Mouse (Mus musculus): ENCODE data around the gene Neu1. TPM values are rescaled to one million over a fixed set of nuclear protein-coding genes. Genes with fewer than 3 reads are reported as not detected.
"Not testable (repeated sequence)": the region's sequence is repeated elsewhere in the genome, so short reads cannot be mapped to it uniquely, and the experiment has no call there.

Gene Neu1
- polyA plus RNA-seq, 1 experiment, result 448 TPM

DNA sequence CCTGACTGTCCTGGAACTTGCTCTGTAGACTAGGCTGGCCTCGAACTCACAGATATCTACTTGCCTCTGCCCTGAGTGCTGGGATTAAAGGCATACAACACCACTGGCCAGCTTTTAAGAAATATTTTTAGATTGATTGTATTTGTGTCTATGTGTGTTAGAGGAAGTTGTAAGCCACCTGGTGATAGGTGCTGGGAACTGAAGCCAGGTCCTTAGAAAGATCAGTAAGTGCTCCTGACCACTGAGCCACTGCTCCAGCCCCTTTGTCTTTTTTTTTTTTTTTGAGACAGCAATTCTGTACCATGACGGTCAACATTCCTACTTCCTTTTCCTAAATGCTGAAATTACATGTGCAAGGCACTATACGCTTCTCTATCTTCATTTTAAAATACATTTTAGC is 22.2 kb downstream of the Neu1 start:
- WGBS, result 93% methylated on average over 3 of the region's 3 CpGs
- no peak for DNase-seq
- Histone ChIP-seq H3K27ac (ENCODE audit: insufficient read depth, low read depth, low read length) (no peak overlapping the region; the same call in 1 of the 2 replicates), H3K4me3 (ENCODE audit: insufficient read depth, low read depth, low read length) (no peak overlapping the region), H3K36me3 (ENCODE audit: control insufficient read depth, insufficient read depth, low read length) (no peaks in the 10 kb centered on the region), H3K4me1 (ENCODE audit: control insufficient read depth, insufficient read depth, low read length) (peaks cover 9% of the 10 kb centered on the region; the same call in 1 of the 2 replicates), H3K27me3 (replicated peaks; ENCODE audit: control insufficient read depth, insufficient read depth, low read length) (no peaks in the 10 kb centered on the region)
- TF ChIP-seq CTCF (conservative IDR thresholded peaks at IDR 0.05; ENCODE audit: insufficient read depth, insufficient read length, low read depth, low read length) (no peak), POLR2A (IDR thresholded peaks at IDR 0.05; ENCODE audit: low read depth, low read length) (no peak)

DNA sequence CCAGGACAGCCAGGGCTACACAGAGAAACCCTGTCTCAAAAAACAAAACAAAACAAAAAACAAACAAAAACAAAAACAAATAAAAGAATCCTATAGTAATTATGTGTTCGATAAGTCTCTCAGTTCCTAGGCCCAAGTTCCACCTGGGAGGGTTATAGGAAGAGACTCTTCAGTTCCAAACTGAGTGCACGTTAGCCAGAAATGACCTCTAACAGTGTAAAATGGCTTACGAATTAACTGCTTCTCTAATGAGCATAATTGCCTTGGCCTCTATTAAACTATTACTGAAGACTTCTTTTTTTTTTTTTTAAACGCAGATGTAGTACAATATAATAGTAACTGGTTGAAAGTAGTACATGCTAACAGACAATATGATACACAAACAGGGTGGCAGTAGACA is 22.9 kb downstream of the Neu1 start:
- no peak overlapping the region for H3K27ac ChIP-seq (ENCODE audit: insufficient read depth, low read depth, low read length)
- DNase-seq, result peak; percentile 80
- H3K4me1 ChIP-seq (ENCODE audit: control insufficient read depth, insufficient read depth, low read length), result peaks cover 9% of the 10 kb centered on the region; the same call in 1 of the 2 replicates
- no peaks in the 10 kb centered on the region for H3K27me3 ChIP-seq (replicated peaks; ENCODE audit: control insufficient read depth, insufficient read depth, low read length)
- TF ChIP-seq CTCF (conservative IDR thresholded peaks at IDR 0.05; ENCODE audit: insufficient read depth, insufficient read length, low read depth, low read length) (no peak), POLR2A (IDR thresholded peaks at IDR 0.05; ENCODE audit: low read depth, low read length) (no peak)
- H3K4me3 ChIP-seq (ENCODE audit: insufficient read depth, low read depth, low read length), result no peak overlapping the region
- H3K36me3 ChIP-seq (ENCODE audit: control insufficient read depth, insufficient read depth, low read length), result no peaks in the 10 kb centered on the region
- 39% methylated on average over 4 of the region's 4 CpGs for WGBS

DNA sequence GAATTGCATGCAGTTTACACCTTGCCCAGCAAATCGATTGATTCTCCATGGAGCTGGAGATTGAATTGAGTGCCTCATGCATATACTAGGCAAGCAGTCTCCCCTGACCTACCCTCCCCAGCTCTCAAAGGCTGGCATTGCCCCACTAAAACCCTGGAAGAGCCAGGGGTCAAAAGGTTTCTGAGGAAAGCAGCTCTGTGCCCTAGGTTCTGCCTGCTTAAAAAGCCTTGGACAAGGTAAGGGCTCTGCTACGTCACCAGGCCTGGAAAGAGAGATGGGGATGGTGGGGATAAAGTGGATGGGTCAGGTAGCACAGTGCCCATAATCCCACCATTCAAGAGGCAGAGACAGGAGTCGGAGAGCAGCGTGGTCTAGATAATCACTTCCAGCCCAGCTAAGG is 23.8 kb downstream of the Neu1 start:
- TF ChIP-seq CTCF (conservative IDR thresholded peaks at IDR 0.05; ENCODE audit: insufficient read depth, insufficient read length, low read depth, low read length) (no peak), POLR2A (IDR thresholded peaks at IDR 0.05; ENCODE audit: low read depth, low read length) (no peak)
- Histone ChIP-seq H3K4me3 (ENCODE audit: insufficient read depth, low read depth, low read length) (no peak overlapping the region), H3K36me3 (ENCODE audit: control insufficient read depth, insufficient read depth, low read length) (no peaks in the 10 kb centered on the region), H3K27ac (ENCODE audit: insufficient read depth, low read depth, low read length) (no peak overlapping the region), H3K27me3 (replicated peaks; ENCODE audit: control insufficient read depth, insufficient read depth, low read length) (no peaks in the 10 kb centered on the region), H3K4me1 (ENCODE audit: control insufficient read depth, insufficient read depth, low read length) (peaks cover 9% of the 10 kb centered on the region; the same call in 1 of the 2 replicates)
- DNase-seq, result no peak
- 87% methylated on average over 4 of the region's 4 CpGs for WGBS

DNA sequence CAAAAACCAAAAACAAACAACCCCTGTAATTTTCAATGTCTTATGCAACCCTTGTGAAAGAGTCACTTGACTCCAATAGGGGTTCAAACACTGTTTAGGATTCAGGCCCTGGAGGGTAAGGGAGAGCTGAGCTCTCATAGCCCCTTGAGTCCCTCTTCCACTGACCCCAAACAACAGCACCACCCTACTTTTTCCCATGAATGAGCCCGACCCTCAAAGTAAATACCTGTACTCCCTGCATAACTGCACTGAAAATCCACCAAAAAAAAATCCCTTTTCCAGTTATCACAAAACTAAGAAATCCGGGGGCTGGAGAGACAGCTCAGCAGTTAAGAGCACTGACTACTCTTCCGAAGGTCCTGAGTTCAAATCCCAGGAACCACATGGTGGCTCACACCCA is 24.8 kb downstream of the Neu1 start:
- Histone ChIP-seq H3K27ac (ENCODE audit: insufficient read depth, low read depth, low read length) (no peak overlapping the region), H3K4me1 (ENCODE audit: control insufficient read depth, insufficient read depth, low read length) (peaks cover 8% of the 10 kb centered on the region; the same call in 1 of the 2 replicates)
- 82% methylated on average over 3 of the region's 3 CpGs for WGBS

DNA sequence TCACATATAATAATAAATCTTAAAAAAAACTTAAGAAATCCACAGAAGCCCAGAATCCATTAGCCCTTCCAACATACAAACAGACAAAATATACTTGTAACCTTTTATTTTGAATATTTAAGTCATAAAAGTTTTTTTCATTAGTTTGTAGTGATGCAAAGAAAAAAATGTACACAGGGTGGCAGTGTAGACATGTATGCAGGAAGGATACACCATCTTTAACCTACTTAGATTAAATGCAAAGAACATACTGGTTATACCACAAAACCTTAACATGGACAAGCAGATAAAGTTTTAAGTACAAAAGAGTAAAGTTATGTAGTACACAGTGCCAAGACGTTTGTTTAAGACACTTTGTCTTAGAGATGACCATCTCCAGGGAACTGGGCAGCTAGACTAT is 25.3 kb downstream of the Neu1 start:
- TF ChIP-seq POLR2A (IDR thresholded peaks at IDR 0.05; ENCODE audit: low read depth, low read length) (no peak), CTCF (conservative IDR thresholded peaks at IDR 0.05; ENCODE audit: insufficient read depth, insufficient read length, low read depth, low read length) (no peak)
- DNase-seq, result no peak

More for the DNA sequence above, 24.8 kb downstream of the Neu1 start:
- TF ChIP-seq POLR2A (IDR thresholded peaks at IDR 0.05; ENCODE audit: low read depth, low read length), result no peak
- no peak for TF ChIP-seq CTCF (conservative IDR thresholded peaks at IDR 0.05; ENCODE audit: insufficient read depth, insufficient read length, low read depth, low read length)
- Histone ChIP-seq H3K4me3 (ENCODE audit: insufficient read depth, low read depth, low read length) (no peak overlapping the region), H3K36me3 (ENCODE audit: control insufficient read depth, insufficient read depth, low read length) (no peaks in the 10 kb centered on the region), H3K27me3 (replicated peaks; ENCODE audit: control insufficient read depth, insufficient read depth, low read length) (no peaks in the 10 kb centered on the region)
- no peak for DNase-seq

DNA sequence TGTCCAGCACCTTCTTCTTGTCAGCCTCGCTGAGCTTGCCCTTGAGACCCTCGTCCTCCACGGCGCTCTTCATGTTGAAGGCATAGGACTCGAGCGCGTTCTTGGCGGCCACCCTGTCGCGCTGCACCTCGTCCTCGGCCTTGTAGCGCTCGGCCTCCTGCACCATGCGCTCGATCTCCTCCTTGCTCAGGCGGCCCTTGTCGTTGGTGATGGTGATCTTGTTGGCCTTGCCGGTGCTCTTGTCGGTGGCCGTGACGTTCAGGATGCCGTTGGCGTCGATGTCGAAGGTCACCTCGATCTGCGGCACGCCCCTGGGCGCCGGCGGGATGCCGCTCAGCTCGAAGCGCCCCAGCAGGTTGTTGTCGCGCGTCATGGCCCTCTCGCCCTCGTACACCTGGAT is 26.2 kb downstream of the Neu1 start:
- DNase-seq; H3K4me1 ChIP-seq (ENCODE audit: control insufficient read depth, insufficient read depth, low read length); H3K36me3 ChIP-seq (ENCODE audit: control insufficient read depth, insufficient read depth, low read length); H3K27me3 ChIP-seq (replicated peaks; ENCODE audit: control insufficient read depth, insufficient read depth, low read length); H3K27ac ChIP-seq (ENCODE audit: insufficient read depth, low read depth, low read length): not testable (repeated sequence)
- 22% methylated on average over 39 of the region's 40 CpGs for WGBS
- H3K4me3 ChIP-seq (ENCODE audit: insufficient read depth, low read depth, low read length), result peak overlapping the region; percentile 44; the same call in 1 of the 2 replicates

More for the DNA sequence above, 25.3 kb downstream of the Neu1 start:
- Histone ChIP-seq H3K27me3 (replicated peaks; ENCODE audit: control insufficient read depth, insufficient read depth, low read length) (no peaks in the 10 kb centered on the region), H3K36me3 (ENCODE audit: control insufficient read depth, insufficient read depth, low read length) (no peaks in the 10 kb centered on the region), H3K4me1 (ENCODE audit: control insufficient read depth, insufficient read depth, low read length) (peaks cover 8% of the 10 kb centered on the region; the same call in 1 of the 2 replicates), H3K27ac (ENCODE audit: insufficient read depth, low read depth, low read length) (no peak overlapping the region), H3K4me3 (ENCODE audit: insufficient read depth, low read depth, low read length) (no peak overlapping the region)
- 34% methylated on average over 1 of the region's 1 CpGs for WGBS

DNA sequence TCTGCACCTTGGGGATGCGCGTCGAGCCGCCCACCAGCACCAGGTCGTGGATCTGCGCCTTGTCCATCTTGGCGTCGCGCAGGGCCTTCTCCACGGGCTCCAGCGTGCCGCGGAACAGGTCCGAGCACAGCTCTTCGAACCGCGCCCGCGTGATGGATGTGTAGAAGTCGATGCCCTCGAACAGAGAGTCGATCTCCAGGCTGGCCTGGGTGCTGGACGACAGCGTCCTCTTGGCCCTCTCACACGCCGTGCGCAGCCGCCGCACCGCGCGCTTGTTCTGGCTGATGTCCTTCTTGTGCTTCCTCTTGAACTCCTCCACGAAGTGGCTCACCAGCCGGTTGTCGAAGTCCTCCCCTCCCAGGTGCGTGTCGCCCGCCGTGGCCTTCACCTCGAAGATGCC is 26.9 kb downstream of the Neu1 start:
- DNase-seq; H3K27me3 ChIP-seq (replicated peaks; ENCODE audit: control insufficient read depth, insufficient read depth, low read length); H3K27ac ChIP-seq (ENCODE audit: insufficient read depth, low read depth, low read length); H3K4me3 ChIP-seq (ENCODE audit: insufficient read depth, low read depth, low read length); H3K36me3 ChIP-seq (ENCODE audit: control insufficient read depth, insufficient read depth, low read length); H3K4me1 ChIP-seq (ENCODE audit: control insufficient read depth, insufficient read depth, low read length): not testable (repeated sequence)
- 37% methylated on average over 32 of the region's 40 CpGs for WGBS

DNA sequence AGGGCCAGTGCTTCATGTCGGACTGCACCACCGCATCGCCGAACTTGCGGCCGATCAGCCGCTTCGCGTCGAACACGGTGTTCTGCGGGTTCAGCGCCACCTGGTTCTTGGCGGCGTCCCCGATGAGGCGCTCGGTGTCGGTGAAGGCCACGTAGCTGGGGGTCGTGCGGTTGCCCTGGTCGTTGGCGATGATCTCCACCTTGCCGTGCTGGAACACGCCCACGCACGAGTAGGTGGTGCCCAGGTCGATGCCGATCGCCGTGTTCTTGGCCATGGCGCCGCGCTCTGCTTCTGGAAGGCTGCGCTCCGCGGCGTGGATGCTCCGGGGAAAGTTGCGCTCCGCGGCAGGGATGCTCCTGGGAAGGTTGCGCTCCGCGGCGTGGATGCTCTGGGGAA is 27.7 kb downstream of the Neu1 start:
- H3K36me3 ChIP-seq (ENCODE audit: control insufficient read depth, insufficient read depth, low read length); H3K27me3 ChIP-seq (replicated peaks; ENCODE audit: control insufficient read depth, insufficient read depth, low read length); H3K4me1 ChIP-seq (ENCODE audit: control insufficient read depth, insufficient read depth, low read length); H3K27ac ChIP-seq (ENCODE audit: insufficient read depth, low read depth, low read length); DNase-seq: not testable (repeated sequence)
- H3K4me3 ChIP-seq (ENCODE audit: insufficient read depth, low read depth, low read length), result peak overlapping the region; percentile 50
- under 1% methylated on average over 27 of the region's 47 CpGs for WGBS

Measured in kidney, adult 2 months (tissue).